Mouse (Mus musculus) myocyte (in vitro differentiated cells): Measurements from ENCODE around the gene Tmcc3. TPM values are rescaled to one million over a fixed set of nuclear protein-coding genes. Genes with fewer than 3 reads are reported as not detected.

Experiments used
- H3K27me3 ChIP-seq: one replicate; pipeline ENCODE4 v1.6.1; 2011; ENCODE audit not compliant: control insufficient read depth, insufficient read depth, insufficient read length
- H3K36me3 ChIP-seq: one replicate; pipeline ENCODE4 v1.6.1; 2011; ENCODE audit not compliant: control insufficient read depth, insufficient read depth
- H3K4me2 ChIP-seq: one replicate; pipeline ENCODE4 v1.6.1; 2011; ENCODE audit warnings: low read depth, control low read depth
- H3K4me3 ChIP-seq: one replicate; pipeline ENCODE4 v1.5.1; 2011; ENCODE audit warnings: mild to moderate bottlenecking, control low read depth, moderate library complexity
- H3K79me2 ChIP-seq: one replicate; pipeline ENCODE4 v1.6.1; 2011; ENCODE audit not compliant: control insufficient read depth, insufficient read depth
- H3ac ChIP-seq: one replicate; pipeline ENCODE4 v1.6.1; 2011; ENCODE audit not compliant: control insufficient read depth, insufficient read length
- CEBPB ChIP-seq: IDR thresholded peaks from 2 replicates; pipeline ENCODE4 v1.6.1; 2011; ENCODE audit warnings: mild to moderate bottlenecking, moderate library complexity; ENCODE audit not compliant: poor library complexity, insufficient read depth, severe bottlenecking
- E2F4 ChIP-seq: IDR thresholded peaks from one replicate; pipeline ENCODE4 v1.6.1; 2011; ENCODE audit warnings: mild to moderate bottlenecking, control low read depth, moderate library complexity; ENCODE audit not compliant: insufficient read depth
- MAX ChIP-seq: IDR thresholded peaks from one replicate; pipeline ENCODE4 v1.6.1; 2011; ENCODE audit warnings: low read depth, mild to moderate bottlenecking, control low read depth
- MYOD1 ChIP-seq, 3 experiments: IDR thresholded peaks; one replicate each; pipeline ENCODE4 v1.6.1; 2011; ENCODE audit warnings: control low read depth in 2 of 3, low read depth in 2 of 3, mild to moderate bottlenecking in 2 of 3, moderate library complexity in 1 of 3; ENCODE audit not compliant: insufficient read length in 2 of 3, control insufficient read depth in 1 of 3
- MYOG ChIP-seq, 3 experiments: IDR thresholded peaks; one replicate each; pipeline ENCODE4 v1.6.1; 2011; ENCODE audit warnings: control low read depth in 2 of 3, low read depth in 2 of 3, mild to moderate bottlenecking in 2 of 3; ENCODE audit not compliant: insufficient read length in 2 of 3, control insufficient read depth in 1 of 3, insufficient read depth in 1 of 3
- POLR2A ChIP-seq: IDR thresholded peaks from one replicate; pipeline ENCODE4 v1.6.1; 2011; ENCODE audit warnings: low read depth, mild to moderate bottlenecking, control low read depth, moderate library complexity; ENCODE audit not compliant: insufficient read length
- POLR2AphosphoS2 ChIP-seq: IDR thresholded peaks from one replicate; pipeline ENCODE4 v1.6.1; 2011; ENCODE audit warnings: low read depth, control low read depth; ENCODE audit not compliant: insufficient read length
- REST ChIP-seq: IDR thresholded peaks from one replicate; pipeline ENCODE4 v1.6.1; 2011; ENCODE audit warnings: mild to moderate bottlenecking, control low read depth, moderate library complexity; ENCODE audit not compliant: insufficient read depth, insufficient read length
- SRF ChIP-seq: IDR thresholded peaks from one replicate; pipeline ENCODE4 v1.6.1; 2011; ENCODE audit warnings: low read depth; ENCODE audit not compliant: control insufficient read depth, insufficient read length
- TCF12 ChIP-seq: IDR thresholded peaks from one replicate; pipeline ENCODE4 v1.6.1; 2011; ENCODE audit warnings: mild to moderate bottlenecking, control low read depth; ENCODE audit not compliant: poor library complexity, insufficient read depth, severe bottlenecking
- TCF3 ChIP-seq: IDR thresholded peaks from one replicate; pipeline ENCODE4 v1.6.1; 2011; ENCODE audit warnings: low read depth, control low read depth; ENCODE audit not compliant: insufficient read length
- USF1 ChIP-seq: IDR thresholded peaks from one replicate; pipeline ENCODE4 v1.6.1; 2011; ENCODE audit warnings: low read depth, mild to moderate bottlenecking, control low read depth, moderate library complexity
- polyA plus RNA-seq: library from polyadenylated mRNA; unstranded; fragments of >200 nt; fragmentation: generic; extraction: Trizol; gene quantifications from one replicate; pipeline ENCODE4 v1.2.1, GENCODE M21; 2012; ENCODE audit warnings: missing spikeins

The Tmcc3 gene
- polyA plus RNA-seq, 1 experiment: 16.6 TPM

DNA sequence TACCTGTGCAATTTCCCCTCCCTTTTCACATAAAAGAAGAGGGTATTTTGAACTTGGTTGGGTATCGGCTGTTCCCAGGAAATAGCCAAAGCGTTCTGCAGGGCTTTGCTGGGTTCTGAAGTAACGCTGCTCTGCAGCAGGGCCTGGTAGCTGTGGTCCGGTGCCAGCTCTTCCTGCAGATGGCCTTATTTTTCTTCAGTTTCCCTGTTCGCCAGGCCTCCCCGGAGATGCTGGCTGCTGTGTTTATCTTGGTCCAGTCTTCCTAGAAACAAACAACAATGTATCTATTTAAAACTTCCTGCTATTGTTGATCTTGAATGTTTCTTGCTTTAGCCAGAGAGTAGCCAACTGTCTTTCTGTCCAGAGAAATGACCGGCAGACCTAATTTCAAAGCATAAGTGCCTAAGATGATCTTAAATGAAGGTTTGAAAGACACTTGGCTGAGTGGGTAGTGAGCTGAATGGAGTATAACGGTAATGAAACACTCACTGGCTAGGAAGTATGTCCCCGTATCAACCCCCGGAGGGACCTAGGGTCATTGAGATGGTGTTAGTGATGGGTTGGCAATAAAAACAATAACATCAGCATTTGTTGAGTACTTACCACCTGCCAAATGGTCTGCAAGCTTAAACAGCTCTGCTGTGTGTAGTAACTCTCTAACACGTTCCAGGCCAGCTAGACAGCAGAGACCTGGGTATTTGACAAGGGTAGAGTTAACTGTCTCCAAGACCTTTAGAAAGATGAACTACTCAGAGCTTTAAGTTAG, 39.3 kb downstream of the Tmcc3 start:
- Histone ChIP-seq H3K36me3 (no peaks in the 10 kb centered on the region), H3K4me2 (no peak overlapping the region), H3K79me2 (no peaks in the 10 kb centered on the region), H3K4me3 (no peak overlapping the region), H3K27me3 (peaks cover 8% of the 10 kb centered on the region), H3ac (no peak overlapping the region)
- no peak for TF ChIP-seq E2F4
- no peak for TF ChIP-seq MAX
- TF ChIP-seq MYOD1 (IDR thresholded peaks at IDR 0.05; ENCODE audit: control insufficient read depth in 1 of 3, insufficient read length in 2 of 3, low read depth in 2 of 3): no peak
- TF ChIP-seq TCF12: no peak
- TF ChIP-seq POLR2A: no peak
- no peak for TF ChIP-seq POLR2AphosphoS2
- no peak for TF ChIP-seq USF1
- TF ChIP-seq CEBPB: no peak
- TF ChIP-seq MYOG (IDR thresholded peaks at IDR 0.05; ENCODE audit: control insufficient read depth in 1 of 3, insufficient read depth in 1 of 3, insufficient read length in 2 of 3, low read depth in 2 of 3): no peak
- TF ChIP-seq SRF: no peak
- no peak for TF ChIP-seq REST
- no peak for TF ChIP-seq TCF3

DNA sequence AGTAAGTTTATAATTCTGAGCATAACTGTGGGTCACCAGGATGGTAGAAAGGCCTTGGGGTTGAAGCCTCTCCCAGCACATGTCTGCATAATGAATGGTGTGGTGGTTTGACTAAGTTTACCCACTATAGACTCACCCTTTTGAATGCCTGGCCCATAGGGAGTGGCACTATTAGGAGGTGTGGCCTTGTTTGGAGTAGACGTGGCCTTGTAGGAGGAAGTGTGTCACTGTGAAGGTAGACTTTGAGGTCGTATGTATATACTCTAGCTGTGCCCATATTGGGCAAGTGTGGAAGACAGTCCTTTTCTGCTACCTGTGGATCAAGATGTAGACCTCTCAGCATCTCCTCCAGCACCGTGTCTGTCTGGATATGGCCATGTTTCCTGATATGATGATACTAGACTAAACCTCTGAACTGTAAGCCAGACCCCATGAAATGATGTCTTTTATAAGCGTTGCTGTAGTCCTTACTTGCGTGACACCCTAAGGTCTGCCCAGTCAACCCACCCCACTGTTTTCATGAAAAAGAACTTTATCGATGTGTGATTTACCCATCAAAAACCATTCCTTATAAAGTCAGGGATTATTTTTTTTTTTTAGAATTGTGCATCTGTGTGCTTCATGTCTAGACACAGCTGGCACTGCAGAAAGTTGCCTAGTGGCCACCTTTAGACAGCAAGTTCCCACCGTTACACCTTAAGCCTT, 40.6 kb downstream of the Tmcc3 start:
- TF ChIP-seq POLR2A: no peak
- TF ChIP-seq E2F4: no peak
- TF ChIP-seq MYOG (IDR thresholded peaks at IDR 0.05; ENCODE audit: control insufficient read depth in 1 of 3, insufficient read depth in 1 of 3, insufficient read length in 2 of 3, low read depth in 2 of 3): no peak
- TF ChIP-seq TCF12: no peak
- no peak for TF ChIP-seq MYOD1 (IDR thresholded peaks at IDR 0.05; ENCODE audit: control insufficient read depth in 1 of 3, insufficient read length in 2 of 3, low read depth in 2 of 3)

DNA sequence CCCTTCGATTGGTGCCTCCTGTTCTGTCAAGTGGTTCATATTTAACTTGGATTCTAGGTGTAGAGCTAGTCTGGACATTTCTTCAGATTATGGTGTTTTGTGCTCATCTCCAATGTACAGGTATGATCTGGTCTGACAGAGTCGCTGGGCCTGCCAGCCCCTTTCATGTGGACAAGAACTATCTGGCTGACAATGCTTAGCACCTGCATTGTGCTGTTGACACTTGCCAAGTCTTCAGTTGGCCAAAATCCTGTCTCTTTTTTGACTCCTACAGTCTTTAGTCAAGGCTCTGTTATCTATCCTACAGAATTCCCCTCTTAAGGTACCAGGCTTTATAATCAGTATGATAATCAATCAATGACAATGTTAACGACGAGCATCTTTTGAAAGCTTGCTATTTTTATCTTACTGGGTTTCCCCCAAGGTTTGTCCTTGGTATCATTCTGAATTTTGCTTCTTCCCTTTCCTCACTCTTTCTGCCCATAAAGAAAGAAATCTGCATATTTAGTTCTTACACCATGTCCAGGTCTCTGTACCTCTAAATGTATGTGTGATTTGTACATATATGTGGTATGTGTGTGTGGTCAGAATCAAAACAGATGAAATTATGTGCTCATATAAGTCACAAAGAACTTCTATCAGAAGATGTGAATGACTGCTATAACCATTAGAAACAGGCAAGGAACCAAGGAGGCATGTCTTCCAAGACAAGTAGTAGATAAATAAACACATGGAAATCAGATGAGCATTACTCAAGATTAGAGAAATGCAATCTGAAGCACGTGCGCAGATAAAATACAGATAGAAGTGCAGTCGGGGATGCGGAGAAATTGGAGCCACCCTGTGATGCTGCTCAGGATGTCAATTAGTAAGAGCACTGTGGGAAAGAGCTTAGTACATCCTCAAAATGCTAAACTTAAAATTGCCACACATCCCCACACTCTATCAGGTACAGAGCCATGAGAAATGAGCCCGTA, 41.4 kb downstream of the Tmcc3 start:
- no peak overlapping the region for H3K4me3 ChIP-seq
- no peak overlapping the region for H3ac ChIP-seq
- no peaks in the 10 kb centered on the region for H3K79me2 ChIP-seq
- H3K36me3 ChIP-seq: no peaks in the 10 kb centered on the region
- H3K4me2 ChIP-seq: no peak overlapping the region
- TF ChIP-seq POLR2AphosphoS2 (no peak), SRF (no peak), MYOG (IDR thresholded peaks at IDR 0.05; ENCODE audit: control insufficient read depth in 1 of 3, insufficient read depth in 1 of 3, insufficient read length in 2 of 3, low read depth in 2 of 3) (no peak), MYOD1 (IDR thresholded peaks at IDR 0.05; ENCODE audit: control insufficient read depth in 1 of 3, insufficient read length in 2 of 3, low read depth in 2 of 3) (no peak), E2F4 (no peak), MAX (no peak), TCF3 (no peak)
- H3K27me3 ChIP-seq: peaks cover 15% of the 10 kb centered on the region

More for the DNA sequence above, 40.6 kb downstream of the Tmcc3 start:
- Histone ChIP-seq H3K36me3 (no peaks in the 10 kb centered on the region), H3K4me2 (no peak overlapping the region), H3K79me2 (no peaks in the 10 kb centered on the region), H3K27me3 (peaks cover 8% of the 10 kb centered on the region), H3K4me3 (no peak overlapping the region), H3ac (no peak overlapping the region)

DNA sequence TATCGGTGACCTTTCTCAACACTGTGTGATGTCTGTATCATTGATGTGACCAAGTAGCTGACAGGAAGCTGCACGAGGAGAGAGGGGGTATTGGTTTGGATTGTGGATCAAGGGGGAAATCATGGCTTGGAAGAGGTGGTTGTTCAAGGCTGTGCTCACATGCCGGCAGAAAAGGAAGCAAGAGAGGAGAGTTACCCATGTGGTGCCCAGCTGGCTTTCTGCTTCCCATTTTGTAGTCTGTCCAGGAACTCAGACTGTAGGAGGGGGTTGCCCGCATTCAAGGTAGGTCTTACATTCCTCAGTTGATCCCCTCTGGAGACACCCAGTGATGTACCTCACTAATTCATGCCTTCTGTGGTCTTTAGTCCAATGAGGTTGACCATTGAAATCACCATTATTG, 42.3 kb downstream of the Tmcc3 start:
- Histone ChIP-seq H3K27me3 (peaks cover 18% of the 10 kb centered on the region), H3K79me2 (no peaks in the 10 kb centered on the region)
- TF ChIP-seq MAX (no peak), CEBPB (no peak), TCF3 (no peak), SRF (no peak), MYOD1 (IDR thresholded peaks at IDR 0.05; ENCODE audit: control insufficient read depth in 1 of 3, insufficient read length in 2 of 3, low read depth in 2 of 3) (no peak), MYOG (IDR thresholded peaks at IDR 0.05; ENCODE audit: control insufficient read depth in 1 of 3, insufficient read depth in 1 of 3, insufficient read length in 2 of 3, low read depth in 2 of 3) (no peak)

More for the DNA sequence above, 42.3 kb downstream of the Tmcc3 start:
- Histone ChIP-seq H3K4me3 (no peak overlapping the region), H3K4me2 (no peak overlapping the region), H3ac (no peak overlapping the region), H3K36me3 (no peaks in the 10 kb centered on the region)
